Mouse (Mus musculus): ENCODE data around the gene Acot3. TPM values are rescaled to one million over a fixed set of nuclear protein-coding genes. Genes with fewer than 3 reads are reported as not detected.

Gene Acot3
- polyA plus RNA-seq, 1 experiment from 2014 or later = 0.62 TPM

DNA sequence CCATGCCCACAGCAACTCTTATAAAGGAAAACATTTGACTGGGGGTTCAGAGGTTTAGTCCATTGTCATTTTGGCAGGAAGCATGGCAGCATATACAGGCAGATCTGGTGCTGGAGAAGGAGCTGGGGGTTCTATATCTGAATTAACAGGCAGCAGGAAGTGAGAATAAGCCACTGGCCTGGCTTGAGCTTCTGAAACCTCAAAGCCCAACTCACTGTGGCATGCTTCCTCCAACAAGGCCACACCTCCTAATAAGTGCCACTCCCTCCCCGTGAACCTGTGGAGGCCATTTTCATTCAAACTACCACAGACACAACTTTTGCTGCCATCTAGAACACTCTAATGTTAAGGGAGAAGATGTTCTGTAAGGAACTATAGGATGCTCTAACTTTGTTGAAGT is 55.7 kb downstream of the Acot3 start:
- Histone ChIP-seq H3K4me1 (no peaks in the 10 kb centered on the region), H3K4me3 (no peak overlapping the region), H3K36me3 (no peaks in the 10 kb centered on the region), H3K9ac (replicated peaks) (no peak overlapping the region), H3K27ac (replicated peaks) (no peak overlapping the region), H3K4me2 (replicated peaks) (no peak overlapping the region), H3K9me3 (no peaks in the 10 kb centered on the region), H3K27me3 (no peaks in the 10 kb centered on the region)
- ATAC-seq (replicated peaks) = no peak
- 90% methylated on average over 1 of the region's 1 CpGs for WGBS

- Histone ChIP-seq H3K9me3 (no peaks in the 10 kb centered on the region), H3K27me3 (no peaks in the 10 kb centered on the region), H3K9ac (replicated peaks) (no peak overlapping the region), H3K4me1 (peaks cover 7% of the 10 kb centered on the region), H3K4me3 (no peak overlapping the region), H3K4me2 (replicated peaks) (no peak overlapping the region), H3K27ac (replicated peaks) (no peak overlapping the region), H3K36me3 (no peaks in the 10 kb centered on the region)
- 77% methylated on average over 1 of the region's 1 CpGs for WGBS
- ATAC-seq (replicated peaks) = no peak
Measured at GRCm38 (mm10) chr12:84109924-84110323, 58.0 kb downstream of the Acot3 start.

Other genes with a start within 250 kb of the Acot3 start
- 16.4 and 18.6 TPM in 2 replicates for gene Numb, start 130.2 kb upstream of the Acot3 start, polyA plus RNA-seq (2015; fragmentation: Nextera tagmentation; extraction: Ambion mirVana)
- gene Riox1, start 101.5 kb upstream of the Acot3 start, polyA plus RNA-seq (2015; fragmentation: Nextera tagmentation; extraction: Ambion mirVana) = 13.0 and 13.7 TPM in 2 replicates
- gene Heatr4, start 67.3 kb upstream of the Acot3 start, polyA plus RNA-seq (2015; fragmentation: Nextera tagmentation; extraction: Ambion mirVana) = not detected in 2 replicates
- 11.3 and 12.4 TPM in 2 replicates for gene Acot2, start 64.3 kb upstream of the Acot3 start, polyA plus RNA-seq (2015; fragmentation: Nextera tagmentation; extraction: Ambion mirVana)
- 74.0 and 86.6 TPM in 2 replicates for gene Acot1, start 42.7 kb upstream of the Acot3 start, polyA plus RNA-seq (2015; fragmentation: Nextera tagmentation; extraction: Ambion mirVana)
- 0.27 and 0.41 TPM in 2 replicates for gene Acot4, start 13.8 kb upstream of the Acot3 start, polyA plus RNA-seq (2015; fragmentation: Nextera tagmentation; extraction: Ambion mirVana)
- not detected in 2 replicates for gene Gm49366, start 13.2 kb upstream of the Acot3 start, polyA plus RNA-seq (2015; fragmentation: Nextera tagmentation; extraction: Ambion mirVana)
- gene Acot5, start 17.2 kb downstream of the Acot3 start, polyA plus RNA-seq (2015; fragmentation: Nextera tagmentation; extraction: Ambion mirVana) = 0.32 TPM in 1 of 2 replicates, not detected in the other
- gene Acot6, start 48.5 kb downstream of the Acot3 start, polyA plus RNA-seq (2015; fragmentation: Nextera tagmentation; extraction: Ambion mirVana) = 1.2 TPM in 2 replicates
- gene Dnal1, start 62.2 kb downstream of the Acot3 start, polyA plus RNA-seq (2015; fragmentation: Nextera tagmentation; extraction: Ambion mirVana) = 9.6 and 10.1 TPM in 2 replicates
- 6.0 and 6.5 TPM in 2 replicates for gene Pnma1, start 96.3 kb downstream of the Acot3 start, polyA plus RNA-seq (2015; fragmentation: Nextera tagmentation; extraction: Ambion mirVana)
- 4.3 and 5.0 TPM in 2 replicates for gene Elmsan1, start 166.7 kb downstream of the Acot3 start, polyA plus RNA-seq (2015; fragmentation: Nextera tagmentation; extraction: Ambion mirVana)
- 12.0 and 13.4 TPM in 2 replicates for gene Ptgr2, start 233.1 kb downstream of the Acot3 start, polyA plus RNA-seq (2015; fragmentation: Nextera tagmentation; extraction: Ambion mirVana)